Mouse (Mus musculus) cerebellum, postnatal 4 days (tissue): ENCODE measurements around the gene Sdk2.
A peak's percentile ranks its signal among the peaks of the same experiment; 100 is the strongest.

Experiments used
- DNase-seq, 2 experiments: peaks; one replicate each; pipeline ENCODE4 v3.0.0; 2022; ENCODE audit warnings: low spot score in 2 of 2, mixed read lengths in 1 of 2

The Sdk2 gene

DNA sequence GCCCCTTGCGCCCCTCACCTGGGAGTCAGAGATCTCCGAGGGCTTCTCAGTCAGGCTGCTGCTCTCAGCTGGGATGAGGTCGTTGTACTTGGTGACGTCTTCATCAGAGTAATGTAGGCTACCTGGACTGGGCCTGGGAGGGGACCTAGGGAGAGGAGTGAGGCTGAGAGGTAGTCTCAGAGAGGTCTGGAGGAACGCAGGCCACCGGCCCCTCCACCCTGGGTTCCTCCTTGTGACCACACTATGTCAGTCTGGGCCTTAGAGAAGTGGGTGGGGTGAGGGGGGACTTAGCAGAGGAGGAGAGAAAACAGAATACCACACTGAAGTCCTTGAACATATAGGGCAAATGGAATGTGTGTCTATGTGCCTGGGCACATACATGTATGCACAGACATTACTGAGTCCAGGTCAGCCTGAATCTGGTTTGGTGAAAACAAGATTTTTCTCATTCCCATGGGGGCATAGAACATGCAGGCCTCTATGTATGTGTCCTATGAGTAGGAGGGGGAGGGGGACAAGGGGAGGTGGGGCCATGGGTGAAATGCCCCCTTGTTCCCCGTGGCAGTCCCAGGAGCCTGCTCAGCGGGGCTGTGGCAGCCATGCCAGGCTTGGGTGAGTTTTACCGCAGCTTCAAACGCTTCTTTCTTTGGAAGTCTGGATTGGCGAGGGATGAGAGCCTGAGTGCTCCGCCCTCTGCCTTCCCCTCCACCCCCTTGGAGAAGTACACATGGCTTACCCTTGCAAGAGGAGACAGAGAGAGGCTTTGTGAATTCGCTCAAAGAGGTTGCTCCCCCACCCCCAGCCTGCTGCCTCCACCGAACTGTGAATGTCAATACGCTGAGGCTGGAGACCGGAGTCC, 275.3 kb downstream of the Sdk2 start:
- no peak for DNase-seq

- DNase-seq: no peak
Measured at GRCm38 (mm10) chr11:113789101-113789500, 277.7 kb downstream of the Sdk2 start.

GRCm38 (mm10) chr11:113788183-113788789, 278.6 kb downstream of the Sdk2 start:
- DNase-seq: no peak

DNA sequence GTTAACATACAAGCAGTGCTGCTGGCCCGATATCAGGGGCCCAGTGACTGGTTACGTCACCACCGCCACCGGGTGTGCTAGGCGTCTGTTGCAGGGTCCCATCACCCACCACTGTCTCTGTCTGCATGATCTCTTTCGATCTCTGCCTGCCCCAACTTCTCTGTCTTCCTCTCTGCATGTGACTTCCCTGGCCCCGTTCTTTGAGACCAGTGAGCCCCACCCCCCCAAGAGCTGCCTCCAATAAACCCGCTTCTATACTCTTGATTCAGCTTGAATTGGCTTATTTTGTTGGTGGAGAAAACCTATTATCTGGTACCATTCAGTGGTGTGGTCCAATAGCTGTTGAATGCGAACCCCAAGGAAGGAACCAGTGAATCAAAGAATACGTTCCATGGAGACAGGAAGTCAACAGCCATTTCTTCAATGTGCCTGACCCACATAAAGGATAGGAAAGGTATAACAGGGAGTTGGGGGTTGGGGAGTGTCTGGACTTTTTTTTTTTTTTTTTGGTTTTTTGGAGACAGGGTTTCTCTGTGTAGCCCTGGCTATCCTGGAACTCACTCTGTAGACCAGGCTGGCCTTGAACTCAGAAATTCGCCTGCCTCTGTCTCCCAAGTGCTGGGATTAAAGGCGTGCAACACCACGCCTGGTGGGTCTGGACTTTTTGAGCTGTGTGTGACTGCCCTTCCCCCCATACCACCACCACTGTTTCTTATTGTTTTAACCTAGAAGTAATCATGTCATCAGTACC, 279.2 kb downstream of the Sdk2 start:
- DNase-seq: no peak

GRCm38 (mm10) chr11:113787009-113787408, 279.8 kb downstream of the Sdk2 start:
- no peak for DNase-seq

DNA sequence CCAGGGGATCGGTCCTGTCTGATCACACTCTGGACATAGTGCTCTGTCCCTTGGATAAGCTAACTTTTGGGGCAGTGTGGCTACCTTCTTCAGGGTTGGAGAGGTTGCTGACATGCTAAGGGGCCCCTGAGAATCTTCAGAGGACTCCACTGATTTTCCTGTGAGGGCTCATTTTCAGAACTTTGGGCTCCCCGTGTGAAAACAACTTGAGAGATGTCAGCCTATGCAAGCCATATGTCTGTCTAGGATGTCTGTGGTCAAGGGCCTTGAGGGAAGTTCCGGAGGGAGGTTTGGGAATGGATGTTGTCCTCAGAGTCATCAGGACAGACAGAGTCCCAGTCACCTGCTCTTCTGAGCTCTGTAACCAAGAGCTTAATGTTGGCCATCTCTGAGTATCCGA, 280.5 kb downstream of the Sdk2 start:
- DNase-seq: no peak

DNA sequence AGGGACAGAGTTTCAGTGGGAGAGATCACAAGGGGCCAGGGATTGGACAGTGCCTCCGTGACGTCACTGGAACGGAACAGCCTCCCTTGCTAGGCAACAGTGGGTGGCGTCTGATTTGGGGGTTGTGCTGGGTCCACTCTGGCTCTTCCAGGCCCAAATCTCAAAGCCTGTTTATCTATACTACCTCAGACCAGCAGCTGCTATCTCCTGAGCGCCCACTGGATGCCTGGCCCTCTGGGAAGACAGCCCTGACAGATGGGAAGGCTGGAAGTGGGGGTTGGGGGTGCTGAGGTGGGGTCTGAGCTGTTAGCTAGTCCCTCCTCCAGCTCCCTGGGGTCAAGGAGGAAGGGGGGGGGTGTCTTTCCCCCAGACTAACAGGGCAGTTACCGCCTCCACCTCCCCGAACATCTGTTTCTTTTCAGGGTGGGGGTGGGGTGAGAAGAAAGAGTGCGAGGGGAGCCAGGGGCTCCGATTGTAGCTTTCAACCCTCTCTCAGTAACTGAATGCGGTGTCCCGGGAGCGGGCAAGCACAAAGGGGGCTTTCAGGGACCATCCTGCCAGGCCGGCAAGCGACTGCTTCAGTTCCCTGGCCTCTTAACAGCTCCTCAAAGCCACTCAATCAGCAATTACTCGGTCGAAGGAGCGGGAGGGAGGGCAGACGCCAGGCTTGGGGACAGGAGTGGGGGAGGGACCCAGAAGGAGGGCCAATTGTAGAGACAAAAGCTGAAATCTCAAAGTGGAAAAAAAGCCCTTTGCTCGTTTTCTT, 281.3 kb downstream of the Sdk2 start:
- DNase-seq: peak in 1 of 2 experiments; percentile 60

- no peak for DNase-seq
Measured at GRCm38 (mm10) chr11:113784656-113785396, 282.0 kb downstream of the Sdk2 start.

- no peak for DNase-seq
Measured at GRCm38 (mm10) chr11:113782496-113782895, 284.4 kb downstream of the Sdk2 start.

GRCm38 (mm10) chr11:113782006-113782405, 284.8 kb downstream of the Sdk2 start:
- DNase-seq: no peak

DNA sequence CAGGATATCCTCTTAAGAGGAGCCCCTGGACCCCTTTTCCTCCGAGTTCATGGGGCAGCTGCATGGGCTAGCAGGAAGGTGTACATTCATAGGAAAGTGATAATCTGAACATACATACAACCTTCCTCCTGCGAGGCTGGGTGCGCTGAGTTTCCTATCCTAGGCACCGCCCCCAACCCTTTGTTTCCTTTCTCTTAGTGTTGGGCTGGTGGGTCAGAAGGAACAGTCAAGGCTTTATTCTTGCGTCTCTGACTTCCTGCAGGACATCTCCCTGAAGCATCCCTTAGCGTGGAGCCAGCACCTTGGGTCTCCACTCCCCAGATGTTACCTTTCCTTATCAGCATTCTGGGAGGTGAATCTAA, 287.2 kb downstream of the Sdk2 start:
- no peak for DNase-seq

GRCm38 (mm10) chr11:113778733-113779679, 287.8 kb downstream of the Sdk2 start:
- DNase-seq: no peak

- no peak for DNase-seq
Measured at GRCm38 (mm10) chr11:113777878-113778464, 288.9 kb downstream of the Sdk2 start.

GRCm38 (mm10) chr11:113776851-113777511, 289.9 kb downstream of the Sdk2 start:
- no peak for DNase-seq

GRCm38 (mm10) chr11:113774773-113775172, 292.1 kb downstream of the Sdk2 start:
- DNase-seq: no peak

- no peak for DNase-seq
Measured at GRCm38 (mm10) chr11:113773191-113773590, 293.7 kb downstream of the Sdk2 start.

DNA sequence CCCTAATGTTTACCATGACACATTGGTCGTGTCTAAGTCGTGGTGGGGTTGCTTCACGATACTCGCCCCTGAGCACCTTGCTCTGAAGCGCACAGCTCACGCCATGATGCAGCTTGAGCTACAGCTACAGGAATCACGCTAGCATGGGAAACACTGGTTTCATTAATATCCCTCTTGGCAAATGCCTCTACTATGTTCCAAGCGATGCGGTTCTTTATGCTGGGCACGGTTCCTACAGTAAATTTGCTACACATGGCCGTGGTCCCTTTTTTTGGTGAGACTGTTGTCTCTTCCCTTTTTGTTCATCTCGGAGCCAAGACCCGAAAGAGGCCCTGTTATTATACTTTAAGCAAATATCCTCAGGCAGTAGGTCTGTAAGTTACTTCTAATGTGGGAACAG, 295.7 kb downstream of the Sdk2 start:
- DNase-seq: no peak

GRCm38 (mm10) chr11:113768356-113768755, 298.5 kb downstream of the Sdk2 start:
- DNase-seq: no peak

DNA sequence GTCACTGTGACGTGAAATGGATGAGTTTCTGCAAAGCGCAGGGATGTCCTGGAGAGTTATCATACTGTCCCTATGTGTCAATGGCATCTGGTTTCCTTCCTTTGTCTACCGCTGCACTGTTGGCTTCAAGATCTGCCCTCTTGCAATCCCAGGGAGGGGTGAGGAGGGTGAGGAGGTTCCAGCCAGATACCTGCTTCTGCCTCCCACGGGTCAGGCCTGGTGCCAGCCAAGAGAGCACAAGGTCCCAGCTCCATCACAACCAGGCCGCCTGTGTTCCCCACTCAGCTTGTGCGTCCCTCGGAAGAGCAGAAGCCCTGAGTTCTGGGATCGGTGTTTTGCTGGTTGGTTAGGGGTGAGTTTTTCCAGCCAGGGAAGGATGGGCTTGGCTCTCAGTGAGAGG, 299.6 kb downstream of the Sdk2 start:
- DNase-seq: no peak
